Mouse (Mus musculus): ENCODE measurements around the gene Rnf43. TPM values are rescaled to one million over a fixed set of nuclear protein-coding genes. Genes with fewer than 3 reads are reported as not detected.
A peak's percentile ranks its signal among the peaks of the same experiment; 100 is the strongest.

The Rnf43 gene
- 5.3 and 6.2 TPM in 2 replicates for polyA plus RNA-seq (2014; fragmentation: Nextera tagmentation; extraction: Ambion mirVana)

GRCm38 (mm10) chr11:87662407-87662806 lies at the start of gene Rnf43:
Rnf43 (plus strand) TSS chr11:87662722.
- Histone ChIP-seq H3K9me3 (ENCODE audit: control insufficient read depth, low read length) (no peaks in the 10 kb centered on the region), H3K27me3 (replicated peaks; ENCODE audit: control insufficient read depth, insufficient read depth, low read length) (0 out of 2 replicates have a peak, but pooled peaks cover 7% of the 10 kb centered on the region), H3K27ac (replicated peaks; ENCODE audit: low read depth, low read length) (peak within 1 kb of the TSS; percentile 50), H3K4me2 (ENCODE audit: low read depth, low read length) (peak within 1 kb of the TSS; percentile 69), H3K4me3 (ENCODE audit: low read depth, low read length) (peak within 1 kb of the TSS; percentile 49), H3K4me1 (ENCODE audit: control insufficient read depth, insufficient read depth, low read length) (no peaks in the 10 kb centered on the region), H3K36me3 (ENCODE audit: control insufficient read depth, insufficient read depth, low read length) (no peaks in the 10 kb centered on the region), H3K9ac (ENCODE audit: low read depth, low read length) (peak within 1 kb of the TSS; percentile 63)
- DNase-seq (ENCODE audit: low spot score): peak; percentile 94
- ATAC-seq (ENCODE audit: low read depth): peak; percentile 96
- 0% methylated on average over 8 of the region's 8 CpGs for WGBS

- Histone ChIP-seq H3K9me3 (ENCODE audit: control insufficient read depth, low read length) (no peaks in the 10 kb centered on the region), H3K27ac (replicated peaks; ENCODE audit: low read depth, low read length) (no peak overlapping the region), H3K4me2 (ENCODE audit: low read depth, low read length) (no peak overlapping the region), H3K27me3 (replicated peaks; ENCODE audit: control insufficient read depth, insufficient read depth, low read length) (no peaks in the 10 kb centered on the region), H3K36me3 (ENCODE audit: control insufficient read depth, insufficient read depth, low read length) (peaks cover 91% of the 10 kb centered on the region), H3K4me1 (ENCODE audit: control insufficient read depth, insufficient read depth, low read length) (no peaks in the 10 kb centered on the region), H3K4me3 (ENCODE audit: low read depth, low read length) (no peak overlapping the region), H3K9ac (ENCODE audit: low read depth, low read length) (no peak overlapping the region)
- WGBS: 96% methylated on average over 7 of the region's 7 CpGs
- DNase-seq (ENCODE audit: low spot score) (no peak), ATAC-seq (ENCODE audit: low read depth) (no peak)
Observed at GRCm38 (mm10) chr11:87613972-87614371, 48.5 kb upstream of the Rnf43 start.

- no peaks in the 10 kb centered on the region for H3K9me3 ChIP-seq (ENCODE audit: control insufficient read depth, low read length)
- no peaks in the 10 kb centered on the region for H3K4me1 ChIP-seq (ENCODE audit: control insufficient read depth, insufficient read depth, low read length)
- peaks cover 77% of the 10 kb centered on the region for H3K36me3 ChIP-seq (ENCODE audit: control insufficient read depth, insufficient read depth, low read length)
- no peak overlapping the region for H3K4me3 ChIP-seq (ENCODE audit: low read depth, low read length)
- ATAC-seq (ENCODE audit: low read depth) (no peak), DNase-seq (ENCODE audit: low spot score) (no peak)
- H3K27ac ChIP-seq (replicated peaks; ENCODE audit: low read depth, low read length): no peak overlapping the region
- 88% methylated on average over 5 of the region's 5 CpGs for WGBS
- no peak overlapping the region for H3K4me2 ChIP-seq (ENCODE audit: low read depth, low read length)
- H3K27me3 ChIP-seq (replicated peaks; ENCODE audit: control insufficient read depth, insufficient read depth, low read length): no peaks in the 10 kb centered on the region
- no peak overlapping the region for H3K9ac ChIP-seq (ENCODE audit: low read depth, low read length)
Observed at GRCm38 (mm10) chr11:87615551-87615950, 47.0 kb upstream of the Rnf43 start.

GRCm38 (mm10) chr11:87615952-87616351 lies 46.6 kb upstream of the Rnf43 start:
- no peaks in the 10 kb centered on the region for H3K4me1 ChIP-seq (ENCODE audit: control insufficient read depth, insufficient read depth, low read length)
- H3K4me3 ChIP-seq (ENCODE audit: low read depth, low read length): no peak overlapping the region
- 95% methylated on average over 2 of the region's 2 CpGs for WGBS
- no peaks in the 10 kb centered on the region for H3K27me3 ChIP-seq (replicated peaks; ENCODE audit: control insufficient read depth, insufficient read depth, low read length)
- no peak for DNase-seq (ENCODE audit: low spot score)
- H3K9ac ChIP-seq (ENCODE audit: low read depth, low read length): no peak overlapping the region
- H3K27ac ChIP-seq (replicated peaks; ENCODE audit: low read depth, low read length): no peak overlapping the region
- peaks cover 73% of the 10 kb centered on the region for H3K36me3 ChIP-seq (ENCODE audit: control insufficient read depth, insufficient read depth, low read length)
- no peak for ATAC-seq (ENCODE audit: low read depth)
- H3K4me2 ChIP-seq (ENCODE audit: low read depth, low read length): no peak overlapping the region
- no peaks in the 10 kb centered on the region for H3K9me3 ChIP-seq (ENCODE audit: control insufficient read depth, low read length)

- Histone ChIP-seq H3K4me3 (ENCODE audit: low read depth, low read length) (no peak within 1 kb of the TSS), H3K36me3 (ENCODE audit: control insufficient read depth, insufficient read depth, low read length) (peaks cover 64% of the 10 kb centered on the region), H3K27ac (replicated peaks; ENCODE audit: low read depth, low read length) (no peak within 1 kb of the TSS), H3K4me2 (ENCODE audit: low read depth, low read length) (no peak within 1 kb of the TSS), H3K9me3 (ENCODE audit: control insufficient read depth, low read length) (no peaks in the 10 kb centered on the region), H3K27me3 (replicated peaks; ENCODE audit: control insufficient read depth, insufficient read depth, low read length) (no peaks in the 10 kb centered on the region), H3K4me1 (ENCODE audit: control insufficient read depth, insufficient read depth, low read length) (no peaks in the 10 kb centered on the region), H3K9ac (ENCODE audit: low read depth, low read length) (no peak within 1 kb of the TSS)
- WGBS: 94% methylated on average over 26 of the region's 69 CpGs
- ATAC-seq (ENCODE audit: low read depth) (no peak), DNase-seq (ENCODE audit: low spot score) (no peak)
Observed at GRCm38 (mm10) chr11:87616790-87617474, 45.6 kb upstream of the Rnf43 start, which contains the start of gene Hsf5. Hsf5 (plus strand) TSS chr11:87617164.

- H3K4me3 ChIP-seq (ENCODE audit: low read depth, low read length): no peak overlapping the region
- no peak for ATAC-seq (ENCODE audit: low read depth)
- H3K27ac ChIP-seq (replicated peaks; ENCODE audit: low read depth, low read length): no peak overlapping the region
- no peak overlapping the region for H3K9ac ChIP-seq (ENCODE audit: low read depth, low read length)
- no peak for DNase-seq (ENCODE audit: low spot score)
- H3K4me2 ChIP-seq (ENCODE audit: low read depth, low read length): no peak overlapping the region
- no peaks in the 10 kb centered on the region for H3K9me3 ChIP-seq (ENCODE audit: control insufficient read depth, low read length)
- 95% methylated on average over 29 of the region's 32 CpGs for WGBS
- H3K4me1 ChIP-seq (ENCODE audit: control insufficient read depth, insufficient read depth, low read length): no peaks in the 10 kb centered on the region
- no peaks in the 10 kb centered on the region for H3K27me3 ChIP-seq (replicated peaks; ENCODE audit: control insufficient read depth, insufficient read depth, low read length)
- H3K36me3 ChIP-seq (ENCODE audit: control insufficient read depth, insufficient read depth, low read length): peaks cover 57% of the 10 kb centered on the region
Observed at GRCm38 (mm10) chr11:87617606-87618005, 44.9 kb upstream of the Rnf43 start.

- Histone ChIP-seq H3K36me3 (ENCODE audit: control insufficient read depth, insufficient read depth, low read length) (peaks cover 18% of the 10 kb centered on the region), H3K4me3 (ENCODE audit: low read depth, low read length) (no peak overlapping the region), H3K9ac (ENCODE audit: low read depth, low read length) (no peak overlapping the region), H3K27me3 (replicated peaks; ENCODE audit: control insufficient read depth, insufficient read depth, low read length) (no peaks in the 10 kb centered on the region), H3K4me2 (ENCODE audit: low read depth, low read length) (no peak overlapping the region), H3K27ac (replicated peaks; ENCODE audit: low read depth, low read length) (no peak overlapping the region), H3K9me3 (ENCODE audit: control insufficient read depth, low read length) (no peaks in the 10 kb centered on the region), H3K4me1 (ENCODE audit: control insufficient read depth, insufficient read depth, low read length) (no peaks in the 10 kb centered on the region)
- DNase-seq (ENCODE audit: low spot score): peak; percentile 44
- WGBS: 66% methylated on average over 4 of the region's 4 CpGs
- ATAC-seq (ENCODE audit: low read depth): 0 out of 2 replicates have a peak, but pooled peaks have one; percentile 67
Observed at GRCm38 (mm10) chr11:87623160-87623559, 39.4 kb upstream of the Rnf43 start.

- Histone ChIP-seq H3K27me3 (replicated peaks; ENCODE audit: control insufficient read depth, insufficient read depth, low read length) (no peaks in the 10 kb centered on the region), H3K27ac (replicated peaks; ENCODE audit: low read depth, low read length) (no peak overlapping the region), H3K9ac (ENCODE audit: low read depth, low read length) (no peak overlapping the region), H3K4me2 (ENCODE audit: low read depth, low read length) (no peak overlapping the region), H3K36me3 (ENCODE audit: control insufficient read depth, insufficient read depth, low read length) (0 out of 2 replicates have a peak, but pooled peaks cover 13% of the 10 kb centered on the region), H3K4me3 (ENCODE audit: low read depth, low read length) (no peak overlapping the region), H3K4me1 (ENCODE audit: control insufficient read depth, insufficient read depth, low read length) (no peaks in the 10 kb centered on the region), H3K9me3 (ENCODE audit: control insufficient read depth, low read length) (no peaks in the 10 kb centered on the region)
- 32% methylated on average over 10 of the region's 10 CpGs for WGBS
- DNase-seq (ENCODE audit: low spot score) (peak; percentile 64), ATAC-seq (ENCODE audit: low read depth) (0 out of 2 replicates have a peak, but pooled peaks have one; percentile 37)
Observed at GRCm38 (mm10) chr11:87629859-87630258, 32.7 kb upstream of the Rnf43 start.

- 36% methylated on average over 2 of the region's 2 CpGs for WGBS
- DNase-seq (ENCODE audit: low spot score) (no peak), ATAC-seq (ENCODE audit: low read depth) (no peak)
- Histone ChIP-seq H3K9me3 (ENCODE audit: control insufficient read depth, low read length) (no peaks in the 10 kb centered on the region), H3K27me3 (replicated peaks; ENCODE audit: control insufficient read depth, insufficient read depth, low read length) (no peaks in the 10 kb centered on the region), H3K4me3 (ENCODE audit: low read depth, low read length) (peak overlapping the region; percentile 52), H3K4me1 (ENCODE audit: control insufficient read depth, insufficient read depth, low read length) (no peaks in the 10 kb centered on the region), H3K27ac (replicated peaks; ENCODE audit: low read depth, low read length) (peak overlapping the region; percentile 33; the same call in 1 of the 2 replicates), H3K4me2 (ENCODE audit: low read depth, low read length) (peak overlapping the region; percentile 85), H3K36me3 (ENCODE audit: control insufficient read depth, insufficient read depth, low read length) (no peaks in the 10 kb centered on the region), H3K9ac (ENCODE audit: low read depth, low read length) (peak overlapping the region; percentile 80)
Observed at GRCm38 (mm10) chr11:87638793-87639192, 23.7 kb upstream of the Rnf43 start.

All from embryonic facial prominence, embryonic 14.5 days (tissue).